Mouse (Mus musculus) left cerebral cortex, adult 2 months (tissue): ENCODE data around the gene Ppil4. TPM values are rescaled to one million over a fixed set of nuclear protein-coding genes. Genes with fewer than 3 reads are reported as not detected.
A peak's percentile ranks its signal among the peaks of the same experiment; 100 is the strongest.

Source experiments
- DNase-seq, 2 experiments: peaks; one replicate each; pipeline ENCODE4 v3.0.0; 2021 to 2022; ENCODE audit warnings: low spot score in 2 of 2, mixed read lengths in 1 of 2; ENCODE audit errors: extremely low spot score in 1 of 2
- H3K27ac ChIP-seq: fragments of 200-600 bp; 2 replicates; pipeline ENCODE4 v1.8.1; 2022
- H3K4me3 ChIP-seq: fragments of 200-600 bp; 2 replicates; pipeline ENCODE4 v1.8.1; 2022
- CTCF ChIP-seq: fragments of 200-600 bp; IDR thresholded peaks from 2 replicates; pipeline ENCODE4 v1.8.1; 2022; ENCODE audit warnings: antibody characterized with exemption, mild to moderate bottlenecking, moderate library complexity
- intact Hi-C: fragments of 180-260 bp; cut with DNase I; formaldehyde crosslinking; loops from one replicate; pipeline ENCODE4 v1.15.1; 2025
- total RNA-seq, 2 experiments: library from RNA; stranded (reverse); gene quantifications; 2 replicates each; pipeline ENCODE4 v1.2.3; 2021

Gene Ppil4
- total RNA-seq, 2 experiments from 2014 or later, result 32.5 to 33.5 TPM

- intact Hi-C loops, result no loop called here
- H3K4me3 ChIP-seq, result no peak overlapping the region
- no peak for DNase-seq
- TF ChIP-seq CTCF, result no peak
- no peak overlapping the region for H3K27ac ChIP-seq
Measured at GRCm38 (mm10) chr10:7787319-7787718, 5.4 kb upstream of the Ppil4 start.

- no peak for TF ChIP-seq CTCF
- H3K27ac ChIP-seq, result peak overlapping the region; percentile 86
- DNase-seq, result no peak
- intact Hi-C loops, result no loop called here
- peak overlapping the region; percentile 93 for H3K4me3 ChIP-seq
Measured at GRCm38 (mm10) chr10:7792254-7792750, 389 bp upstream of the Ppil4 start.

GRCm38 (mm10) chr10:7801258-7801657 lies 8.6 kb downstream of the Ppil4 start:
- Histone ChIP-seq H3K4me3 (no peak overlapping the region), H3K27ac (no peak overlapping the region)
- DNase-seq, result no peak
- intact Hi-C loops, result no loop called here
- no peak for TF ChIP-seq CTCF

GRCm38 (mm10) chr10:7802519-7803140 lies 9.9 kb downstream of the Ppil4 start:
- no peak overlapping the region for H3K27ac ChIP-seq
- intact Hi-C loops, result no loop called here
- TF ChIP-seq CTCF, result no peak
- no peak overlapping the region for H3K4me3 ChIP-seq
- no peak for DNase-seq

GRCm38 (mm10) chr10:7809937-7810336 lies 17.2 kb downstream of the Ppil4 start:
- peak; percentile 78 for TF ChIP-seq CTCF
- Histone ChIP-seq H3K4me3 (no peak overlapping the region), H3K27ac (no peak overlapping the region)
- peak; percentile 43 to 49 for DNase-seq
- intact Hi-C loops, result loop anchor here (1.0 to 5.0 kb wide), 4 partner anchors 57 to 430 kb away; no protein-coding TSS in a partner anchor

GRCm38 (mm10) chr10:7816476-7816875 lies 23.8 kb downstream of the Ppil4 start:
- TF ChIP-seq CTCF, result no peak
- DNase-seq, result no peak
- intact Hi-C loops, result no loop called here
- Histone ChIP-seq H3K4me3 (no peak overlapping the region), H3K27ac (no peak overlapping the region)

- intact Hi-C loops, result no loop called here
- Histone ChIP-seq H3K27ac (no peak overlapping the region), H3K4me3 (no peak overlapping the region)
- DNase-seq, result no peak
- TF ChIP-seq CTCF, result no peak
Measured at GRCm38 (mm10) chr10:7818676-7819075, 26.0 kb downstream of the Ppil4 start.

GRCm38 (mm10) chr10:7819156-7819555 lies 26.5 kb downstream of the Ppil4 start:
- Histone ChIP-seq H3K27ac (no peak overlapping the region), H3K4me3 (no peak overlapping the region)
- no peak for TF ChIP-seq CTCF
- no peak for DNase-seq
- intact Hi-C loops, result no loop called here

GRCm38 (mm10) chr10:7819603-7820002 lies 26.9 kb downstream of the Ppil4 start:
- TF ChIP-seq CTCF, result no peak
- DNase-seq, result no peak

GRCm38 (mm10) chr10:7820171-7820570 lies 27.5 kb downstream of the Ppil4 start:
- intact Hi-C loops, result no loop called here
- DNase-seq, result no peak
- no peak for TF ChIP-seq CTCF

More at GRCm38 (mm10) chr10:7819603-7820002, 26.9 kb downstream of the Ppil4 start:
- no peak overlapping the region for H3K27ac ChIP-seq
- H3K4me3 ChIP-seq, result no peak overlapping the region
- intact Hi-C loops, result no loop called here

GRCm38 (mm10) chr10:7821981-7822380 lies 29.3 kb downstream of the Ppil4 start:
- intact Hi-C loops, result no loop called here
- no peak overlapping the region for H3K27ac ChIP-seq
- no peak overlapping the region for H3K4me3 ChIP-seq
- no peak for TF ChIP-seq CTCF
- no peak for DNase-seq

More at GRCm38 (mm10) chr10:7820171-7820570, 27.5 kb downstream of the Ppil4 start:
- Histone ChIP-seq H3K27ac (no peak overlapping the region), H3K4me3 (no peak overlapping the region)

- DNase-seq, result no peak
- TF ChIP-seq CTCF, result no peak
- intact Hi-C loops, result no loop called here
- no peak overlapping the region for H3K4me3 ChIP-seq
- H3K27ac ChIP-seq, result no peak overlapping the region
Measured at GRCm38 (mm10) chr10:7824663-7825280, 32.1 kb downstream of the Ppil4 start.

GRCm38 (mm10) chr10:7825281-7825665 lies 32.6 kb downstream of the Ppil4 start:
- intact Hi-C loops, result no loop called here
- Histone ChIP-seq H3K27ac (no peak overlapping the region), H3K4me3 (no peak overlapping the region)
- DNase-seq, result no peak
- no peak for TF ChIP-seq CTCF
